Mouse (Mus musculus) regulatory T cell (primary cell): Measurements from ENCODE around the gene Ppp4r2.

Source experiments
- in situ Hi-C: fragments of 300-600 bp; cut with MboI, MseI; formaldehyde crosslinking; loops from one replicate; pipeline ENCODE4 v1.15.1; 2025; ENCODE audit warnings: high pct_unique_total_duplicates

Ppp4r2 gene

DNA sequence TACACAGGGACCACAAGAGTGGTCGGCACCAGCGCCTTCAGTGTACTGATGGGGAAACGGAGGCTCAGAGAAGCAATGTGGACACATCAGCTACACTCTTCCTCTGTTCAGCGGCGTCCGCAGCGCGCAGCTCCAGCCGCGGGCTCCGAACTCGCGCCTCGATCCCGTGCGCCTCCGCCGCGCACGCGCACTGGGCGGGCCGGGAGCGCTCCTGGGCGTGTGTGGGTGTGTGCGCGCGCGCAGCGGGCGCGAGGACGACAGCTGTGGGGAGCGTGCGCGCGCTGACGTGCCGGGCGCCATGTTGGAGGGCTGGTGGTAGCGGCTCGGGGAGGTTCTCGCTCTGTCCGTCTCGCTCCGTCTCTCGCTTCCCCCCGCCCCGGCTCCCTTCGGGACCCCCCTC, at the start of gene Ppp4r2:
Gene Ppp4r2 (plus strand): TSS at position 268 of the 400 bp plus-strand sequence.
- in situ Hi-C loops = loop anchor here (25.0 kb wide), 2 partner anchors 546 to 1171 kb away; partner anchors contain the start of genes Eif4e3, Gm20696 and Rybp

DNA sequence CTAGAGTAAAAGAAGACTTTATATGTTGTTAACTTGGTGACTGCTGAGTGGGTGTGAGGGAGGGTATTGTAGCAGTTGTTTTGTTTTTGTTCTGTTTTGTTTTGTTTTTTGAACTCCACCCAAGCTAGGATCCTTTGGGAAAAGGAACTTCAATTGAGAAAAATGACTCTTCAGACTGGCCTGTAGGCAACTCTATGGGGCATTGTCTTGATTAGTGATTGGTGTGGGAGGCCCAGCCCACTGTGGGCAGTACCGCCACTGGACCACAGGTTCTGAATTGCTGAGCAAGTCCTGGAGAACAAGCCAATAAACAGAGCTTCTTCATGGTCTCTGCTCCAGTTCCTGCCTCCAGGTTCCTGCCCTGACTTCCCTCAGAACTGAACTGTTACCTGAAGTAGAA, 45.7 kb upstream of the Ppp4r2 start:
- in situ Hi-C loops = no loop called here

DNA sequence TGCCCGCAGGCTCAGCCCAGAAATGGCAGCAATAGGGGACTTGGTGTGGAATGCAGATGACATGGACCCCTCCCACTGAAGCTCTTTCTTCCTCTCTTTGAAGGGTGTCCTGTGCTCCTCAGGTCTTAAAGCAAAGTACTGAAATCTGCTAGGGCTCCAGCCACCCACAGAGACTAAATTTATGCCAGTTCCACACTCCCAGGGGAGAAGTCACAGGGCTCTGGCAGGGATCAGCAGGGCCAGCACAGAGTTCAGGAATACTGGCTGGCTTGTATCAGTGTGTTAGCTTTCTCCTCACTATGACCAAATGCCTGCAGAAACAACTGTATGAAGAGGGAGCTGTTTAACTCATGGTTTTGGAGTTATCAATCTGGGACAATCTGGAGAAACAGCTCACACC, 44.3 kb upstream of the Ppp4r2 start:
- in situ Hi-C loops = no loop called here

DNA sequence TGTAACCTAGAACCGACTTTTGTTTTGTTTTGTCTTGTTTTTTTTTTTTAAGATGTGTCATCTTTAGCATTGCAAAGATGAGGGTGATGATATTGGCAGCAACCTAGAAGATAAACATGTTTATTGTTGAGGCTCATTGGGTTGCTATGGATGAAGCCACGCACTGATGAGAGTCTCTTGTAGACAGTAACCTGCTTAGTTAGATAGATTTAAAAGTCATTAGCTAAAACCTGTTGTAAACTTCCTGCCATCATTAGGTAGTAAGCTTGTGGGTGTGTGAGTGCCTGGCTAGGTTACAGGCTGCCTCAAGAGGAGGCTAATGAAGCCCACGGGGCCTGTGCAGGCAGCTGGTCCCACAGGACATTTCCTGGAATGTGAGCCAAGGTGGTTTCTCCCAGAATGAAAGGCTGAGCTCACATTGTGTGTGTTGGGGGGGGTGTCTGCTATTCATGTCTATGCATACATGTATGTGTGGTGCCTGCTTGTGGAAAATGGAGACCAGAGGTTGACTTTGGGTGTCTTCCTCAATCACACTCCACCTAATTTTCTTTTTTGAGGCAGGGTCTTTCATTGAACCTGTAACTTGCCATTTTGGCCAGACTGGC, 41.3 kb upstream of the Ppp4r2 start:
- in situ Hi-C loops = no loop called here

DNA sequence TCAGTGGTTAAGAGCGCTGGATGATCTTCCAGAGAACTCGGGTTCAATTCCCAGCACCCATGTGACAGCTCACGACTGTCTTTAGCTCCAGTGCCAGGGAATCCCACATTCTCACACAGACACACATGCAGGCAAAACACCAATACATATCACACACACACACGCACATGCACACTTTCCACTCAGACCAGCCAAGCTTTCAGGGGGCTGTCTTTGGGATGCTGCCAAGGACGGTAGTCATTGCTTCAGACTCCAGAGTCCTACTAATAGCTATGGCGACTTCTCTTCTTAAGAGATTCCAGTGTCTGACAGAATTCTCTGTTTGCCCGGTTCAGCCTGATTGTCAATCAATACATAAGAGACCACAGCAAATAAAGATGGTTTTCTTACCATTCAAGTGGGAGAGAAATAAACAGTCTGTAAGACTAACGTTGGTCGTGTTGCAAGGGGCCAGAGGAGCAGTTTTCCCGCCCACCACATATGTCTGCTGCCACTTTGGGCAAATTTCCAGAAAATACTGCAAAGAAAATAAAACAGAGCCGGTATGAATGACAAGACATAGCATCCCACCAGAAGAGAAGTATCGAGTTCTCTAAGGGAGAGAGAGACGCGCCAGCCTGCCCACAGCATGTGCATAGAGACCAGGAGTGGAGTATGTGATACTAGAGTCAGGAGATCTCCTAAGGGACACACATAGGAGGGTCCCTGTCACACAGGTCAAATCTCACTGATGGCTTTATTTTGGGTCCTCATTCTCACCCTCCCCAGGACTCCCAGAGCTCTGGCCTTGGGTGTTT, 40.3 kb upstream of the Ppp4r2 start:
- in situ Hi-C loops = no loop called here

DNA sequence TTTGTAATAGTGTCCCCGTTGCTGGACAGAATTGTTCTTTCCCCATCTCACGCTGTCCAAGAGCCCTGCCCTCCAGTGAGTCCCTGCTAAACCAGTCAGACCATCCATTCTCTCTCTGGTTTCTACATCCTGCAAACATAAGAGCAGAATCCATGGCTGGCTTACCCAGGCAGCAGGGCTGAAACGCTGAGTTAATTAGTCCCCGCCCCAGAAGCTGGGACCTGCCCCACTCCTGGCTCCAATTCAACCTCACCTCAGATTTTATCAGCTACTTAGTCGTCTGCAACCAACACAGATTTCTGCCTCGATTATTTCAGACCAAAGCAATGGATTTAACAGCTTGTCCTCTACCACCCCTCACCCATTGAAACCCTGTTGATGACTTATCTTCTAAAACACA, 37.6 kb upstream of the Ppp4r2 start:
- in situ Hi-C loops = no loop called here

DNA sequence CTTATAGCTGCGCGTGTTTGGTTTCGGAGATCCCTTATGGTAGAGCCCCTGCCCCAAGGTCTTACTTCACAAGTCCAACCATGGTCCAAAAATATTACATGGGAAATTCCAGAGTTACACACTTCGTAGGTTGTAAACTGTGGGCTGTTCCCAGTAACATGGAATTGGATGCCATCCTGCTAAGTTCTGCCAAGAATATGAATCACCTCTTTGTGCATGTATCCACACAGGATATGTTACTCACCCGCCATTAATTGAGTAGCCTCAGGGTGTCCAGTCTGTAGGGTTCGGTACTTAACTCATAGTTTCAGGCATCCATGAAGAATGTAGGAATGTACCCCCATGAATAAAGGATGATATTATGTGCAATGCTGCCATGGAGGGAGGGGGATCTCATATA, 34.1 kb upstream of the Ppp4r2 start:
- in situ Hi-C loops = no loop called here

DNA sequence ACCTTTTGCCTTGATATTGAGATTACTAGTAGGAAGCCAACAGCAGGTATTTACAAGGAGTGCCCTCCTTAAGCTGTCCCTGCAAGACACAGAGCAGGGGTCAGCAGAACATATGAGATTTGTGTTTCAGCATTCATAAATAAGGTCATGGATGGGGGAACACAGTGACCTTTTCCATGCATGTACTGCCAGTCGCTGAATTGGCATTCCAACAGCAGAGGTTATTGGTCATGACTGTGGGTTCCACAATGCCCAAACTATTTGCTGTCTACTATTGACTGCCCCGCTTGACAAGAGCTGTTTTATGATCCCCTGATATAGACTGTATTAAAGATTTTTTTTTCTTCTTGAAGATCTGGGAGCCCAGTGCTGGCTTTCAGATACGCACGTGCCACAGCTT, 33.7 kb upstream of the Ppp4r2 start:
- in situ Hi-C loops = no loop called here

DNA sequence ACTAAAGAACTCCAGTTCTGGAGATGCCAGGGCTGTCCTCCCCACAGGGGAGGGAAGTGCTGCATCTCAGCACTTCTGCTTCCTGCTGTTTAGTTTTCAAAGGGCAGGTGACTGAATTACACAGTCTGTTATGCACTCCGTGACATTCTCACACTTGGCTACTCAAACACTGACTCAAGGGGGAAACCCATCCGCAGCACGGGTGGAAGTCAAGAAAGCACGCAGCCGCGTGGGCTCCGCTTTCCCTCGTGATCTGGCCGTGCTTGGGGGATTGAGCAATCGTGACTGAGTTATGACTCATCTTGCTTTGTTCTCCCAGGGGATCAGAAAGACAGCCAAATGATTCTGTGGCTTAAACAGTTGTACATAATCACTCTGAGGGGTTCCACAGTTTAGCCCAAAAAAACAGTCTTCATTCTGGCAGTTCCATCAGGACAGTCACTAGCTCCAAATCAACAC, 32.9 kb upstream of the Ppp4r2 start:
- in situ Hi-C loops = no loop called here

DNA sequence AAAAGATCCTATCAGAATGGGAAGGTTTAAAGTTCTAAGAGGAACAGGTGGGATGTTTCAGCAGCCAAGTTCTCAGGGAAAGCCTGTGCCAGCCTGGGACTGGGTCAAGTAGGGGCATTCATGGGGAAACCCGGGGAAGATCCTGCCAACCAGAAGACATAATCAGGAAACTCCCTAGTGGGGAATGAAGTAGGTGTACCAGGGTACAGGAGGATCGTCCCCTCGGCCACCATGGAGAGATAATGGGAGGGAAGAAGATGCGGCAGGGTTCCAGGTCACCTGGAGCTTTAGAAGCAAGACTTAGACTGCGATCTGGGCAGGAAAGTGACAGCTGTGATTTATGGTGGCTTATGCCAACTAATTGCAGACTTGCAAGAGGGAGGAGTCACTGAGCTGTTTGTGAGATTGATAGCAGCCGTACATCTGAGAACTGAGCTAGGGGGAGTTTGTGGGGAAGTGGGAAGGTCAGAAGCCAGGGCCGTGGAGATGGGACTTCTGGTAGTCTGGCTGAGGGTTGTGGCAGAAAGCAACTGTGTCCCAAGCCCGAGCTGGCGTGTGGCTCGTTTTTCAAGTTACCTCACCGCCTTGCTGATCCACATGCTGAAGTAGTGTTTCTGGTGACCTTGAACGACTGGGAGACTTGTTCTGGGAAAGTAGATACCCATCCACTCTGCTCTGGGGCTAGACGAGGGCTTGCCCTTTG, 30.9 kb upstream of the Ppp4r2 start:
- in situ Hi-C loops = no loop called here

DNA sequence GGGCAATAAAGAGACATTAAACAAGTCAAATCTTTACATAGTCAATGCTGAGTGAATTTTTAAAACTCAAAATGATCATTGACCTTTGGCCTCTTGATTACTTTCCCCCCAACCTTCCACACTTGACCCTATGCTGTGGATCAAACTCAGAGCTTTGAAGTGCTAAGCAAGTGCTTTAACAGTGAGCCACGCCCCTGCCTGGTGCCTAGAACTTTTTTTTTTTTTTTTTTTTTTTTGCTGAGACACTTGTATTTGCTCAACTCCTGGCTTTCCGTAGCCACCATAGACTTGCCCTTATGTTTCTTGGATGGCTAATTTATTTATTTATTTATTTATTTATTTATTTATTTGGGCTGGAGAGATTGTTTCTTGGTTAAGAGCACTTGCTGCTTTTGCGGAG, 30.2 kb upstream of the Ppp4r2 start:
- in situ Hi-C loops = no loop called here

DNA sequence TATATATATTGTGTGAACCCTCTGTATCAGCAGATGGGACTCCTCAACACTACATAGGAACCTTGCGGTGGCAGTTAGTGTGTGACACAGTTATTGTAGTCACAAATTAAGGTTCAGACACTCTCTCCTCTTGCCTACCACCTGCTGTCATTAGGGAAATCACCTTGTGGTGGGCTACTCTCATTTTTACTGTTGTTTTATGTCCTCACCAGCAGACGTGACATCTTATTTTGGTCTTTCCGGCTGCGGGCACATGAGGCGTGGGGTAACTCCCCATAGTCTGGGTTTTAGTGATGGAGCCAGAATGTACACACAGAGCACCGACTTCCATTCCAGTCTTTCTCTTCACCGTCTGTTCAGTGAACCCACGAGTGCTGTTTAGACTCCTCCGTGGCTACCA, 26.2 kb upstream of the Ppp4r2 start:
- in situ Hi-C loops = no loop called here

DNA sequence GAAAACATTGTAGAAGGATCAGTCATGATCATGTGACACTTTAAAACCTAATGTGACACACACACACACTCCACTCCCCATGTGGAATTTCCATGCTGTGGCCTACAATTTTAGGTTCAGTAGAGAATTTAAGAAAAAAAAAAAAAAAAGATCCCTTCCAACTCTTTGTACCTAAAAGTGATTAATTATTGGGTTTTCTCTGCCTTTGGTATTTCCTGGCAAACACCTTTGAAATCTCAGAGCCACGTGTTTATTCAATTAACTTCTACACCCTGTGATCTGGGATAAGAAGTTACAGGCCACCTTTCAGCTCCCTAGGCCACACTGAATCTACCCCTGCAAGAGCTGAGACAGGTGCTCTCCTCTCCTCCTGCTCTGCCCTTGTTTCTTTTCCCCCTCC, 25.7 kb upstream of the Ppp4r2 start:
- in situ Hi-C loops = no loop called here

DNA sequence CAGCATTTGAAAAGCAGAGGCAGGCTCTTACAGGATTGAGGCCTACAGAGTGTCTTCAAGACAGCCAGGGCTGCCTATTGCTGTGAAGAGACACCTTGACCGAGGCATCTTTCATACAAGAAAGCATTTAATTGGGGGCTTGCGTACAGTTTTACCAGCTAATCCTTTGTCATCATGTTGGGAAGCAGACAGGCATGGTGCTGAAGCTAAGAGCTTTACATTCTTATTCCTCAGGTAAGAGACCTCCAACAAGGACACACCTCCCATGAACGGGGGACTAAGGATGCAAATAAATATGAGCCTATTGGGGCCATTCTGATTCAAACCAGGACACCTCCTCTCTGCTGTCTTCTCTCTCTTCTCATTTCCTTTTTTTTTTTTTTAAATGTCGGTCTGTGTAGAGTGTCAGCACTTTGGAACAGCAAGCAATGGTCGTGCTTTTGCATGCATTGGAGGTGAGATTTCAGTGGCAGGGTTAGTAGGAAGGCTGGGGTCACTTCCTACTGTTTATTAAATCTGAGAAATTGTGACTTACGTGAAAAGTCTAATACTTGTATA, 25.1 kb upstream of the Ppp4r2 start:
- in situ Hi-C loops = no loop called here

DNA sequence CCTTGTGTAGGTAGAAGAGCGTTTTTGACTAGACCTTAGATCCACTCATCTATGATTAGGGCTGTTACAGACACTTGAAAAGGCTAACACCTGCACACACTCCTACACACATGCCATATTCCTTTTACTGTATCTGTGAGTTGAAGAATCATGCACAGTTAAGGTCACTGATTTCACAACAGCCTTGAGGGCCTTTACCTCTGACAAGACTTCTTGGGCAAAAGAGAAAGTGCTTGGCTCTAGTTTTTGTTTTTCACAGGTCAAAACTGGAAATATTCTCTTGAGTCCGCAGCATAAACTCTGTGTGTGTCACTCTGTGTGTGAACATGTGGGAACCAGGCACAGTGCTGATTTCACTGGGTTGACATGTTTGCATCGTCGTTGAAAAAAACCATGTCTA, 23.3 kb upstream of the Ppp4r2 start:
- in situ Hi-C loops = no loop called here

DNA sequence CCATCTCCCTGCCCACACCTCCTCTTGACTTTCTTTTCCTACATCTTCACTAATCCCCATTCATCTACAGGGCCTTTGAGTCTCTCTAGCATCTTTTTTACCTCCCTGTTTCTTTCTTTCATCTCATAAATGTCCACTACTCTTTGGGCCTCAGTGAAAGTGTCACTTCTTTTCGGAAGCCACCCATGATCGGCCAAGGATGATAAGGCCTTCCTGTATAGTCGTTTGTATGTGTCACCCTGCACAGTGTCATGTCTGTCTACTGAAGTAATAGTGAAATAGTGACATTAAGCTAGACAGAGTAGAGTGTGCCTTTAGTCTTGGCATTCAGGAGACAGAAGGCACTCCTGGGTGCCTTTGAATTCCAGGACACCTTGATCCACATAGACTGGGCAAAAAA, 21.7 kb upstream of the Ppp4r2 start:
- in situ Hi-C loops = no loop called here

DNA sequence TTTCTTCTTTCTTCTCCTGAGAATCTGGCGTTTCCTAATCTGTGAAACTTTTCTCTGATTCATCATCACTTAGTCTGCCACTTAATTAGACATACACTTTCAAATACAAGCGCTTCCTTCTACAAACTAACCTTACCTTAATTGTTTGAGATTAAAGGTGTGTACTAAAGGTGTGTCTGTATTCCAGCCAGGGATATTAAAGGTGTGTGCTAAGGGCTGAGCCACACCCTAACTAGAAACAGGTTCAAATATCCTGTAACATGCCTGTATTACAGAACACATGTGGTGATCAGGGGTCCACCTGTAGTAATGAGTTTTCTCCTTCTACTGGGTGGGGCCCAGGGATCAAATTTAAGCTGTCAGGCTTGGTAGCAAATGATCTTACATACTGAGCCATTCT, 12.1 kb upstream of the Ppp4r2 start:
- in situ Hi-C loops = no loop called here

DNA sequence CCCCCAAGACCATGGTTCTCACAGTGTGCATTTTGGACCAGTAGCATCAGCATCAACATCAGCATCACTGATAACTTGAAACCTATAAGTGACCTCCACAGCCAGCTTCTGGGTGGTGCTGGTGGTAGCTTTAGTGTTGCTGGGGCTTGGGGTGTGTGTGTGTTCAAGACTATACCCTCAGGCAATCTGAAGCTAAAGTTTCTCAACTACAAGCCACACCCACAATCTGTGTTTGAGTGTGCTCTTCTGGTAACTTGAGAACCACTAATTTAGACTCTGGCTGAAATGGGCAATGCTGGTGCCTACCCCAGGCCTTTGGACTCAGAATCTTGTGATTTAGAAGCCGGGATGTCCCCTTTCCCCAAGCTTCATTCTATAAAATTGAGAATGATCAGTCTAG, 10.1 kb upstream of the Ppp4r2 start:
- in situ Hi-C loops = no loop called here

DNA sequence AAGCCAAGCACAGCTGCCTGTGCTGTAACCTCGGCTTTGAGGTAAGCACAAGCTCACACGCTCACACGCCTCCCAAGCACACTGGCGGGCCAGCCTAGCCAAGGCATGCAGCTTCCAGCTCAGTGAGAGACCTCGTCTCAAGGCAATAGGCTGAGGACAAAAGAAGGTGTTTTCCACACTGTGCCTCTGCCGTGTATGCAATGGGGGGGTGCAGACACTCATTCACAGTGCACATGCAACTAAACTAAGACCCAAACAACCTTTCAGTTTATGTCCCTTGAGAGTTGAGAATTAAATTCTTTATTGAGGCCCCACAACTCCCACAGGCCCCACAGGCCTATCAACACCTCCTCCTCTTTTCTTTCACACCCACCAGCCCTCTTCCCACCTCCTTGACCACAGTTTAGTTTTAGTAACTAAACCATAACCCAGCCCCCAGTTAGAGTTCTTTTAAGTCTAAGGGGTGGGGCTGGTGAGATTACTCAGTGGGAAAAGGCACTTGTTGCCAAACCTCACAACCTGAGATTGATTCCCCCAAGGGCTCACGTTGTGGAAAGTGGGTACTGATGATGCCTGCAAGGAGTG, 8.9 kb upstream of the Ppp4r2 start:
- in situ Hi-C loops = no loop called here

DNA sequence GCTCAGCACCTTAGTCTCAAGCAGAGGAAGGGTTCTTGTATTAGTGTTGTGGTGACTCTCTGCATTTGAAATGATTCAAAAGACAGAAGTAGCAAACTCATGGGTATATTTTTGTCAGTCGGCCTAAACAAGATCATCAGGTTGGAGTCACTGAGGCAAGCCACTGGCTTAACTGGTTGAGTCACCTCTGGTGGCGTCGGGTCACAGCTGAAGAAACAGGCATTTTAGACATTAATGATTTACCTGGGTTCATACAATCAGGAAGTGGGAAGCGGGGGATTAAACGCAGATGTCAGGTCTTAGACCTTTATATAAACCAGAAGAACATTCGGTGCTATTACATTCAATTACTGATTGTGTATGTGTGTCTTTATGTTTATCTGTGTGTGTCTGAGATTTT, 7.4 kb upstream of the Ppp4r2 start:
- in situ Hi-C loops = loop anchor here (25.0 kb wide), 2 partner anchors 539 to 1164 kb away; partner anchors contain the start of genes Eif4e3, Gm20696 and Rybp

DNA sequence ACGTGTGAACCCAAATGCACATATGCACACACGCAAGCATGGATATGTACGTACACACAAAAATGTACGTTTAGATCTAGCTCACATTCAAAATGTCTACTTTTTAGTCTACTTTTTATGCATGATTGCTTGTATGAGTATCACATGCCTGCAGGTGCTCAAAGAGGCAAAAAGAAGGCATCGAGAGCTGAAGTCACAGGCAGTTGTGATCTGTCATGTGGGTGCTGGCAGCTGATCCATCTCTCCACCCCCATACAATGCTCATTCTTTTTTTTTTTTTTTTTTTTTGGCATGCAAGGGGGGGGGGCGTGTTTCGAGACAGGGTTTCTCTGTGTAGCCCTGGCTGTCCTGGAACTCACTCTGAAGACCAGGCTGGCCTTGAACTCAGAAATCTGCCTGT, 4.9 kb upstream of the Ppp4r2 start:
- in situ Hi-C loops = loop anchor here (25.0 kb wide), 2 partner anchors 541 to 1166 kb away; partner anchors contain the start of genes Eif4e3, Gm20696 and Rybp

DNA sequence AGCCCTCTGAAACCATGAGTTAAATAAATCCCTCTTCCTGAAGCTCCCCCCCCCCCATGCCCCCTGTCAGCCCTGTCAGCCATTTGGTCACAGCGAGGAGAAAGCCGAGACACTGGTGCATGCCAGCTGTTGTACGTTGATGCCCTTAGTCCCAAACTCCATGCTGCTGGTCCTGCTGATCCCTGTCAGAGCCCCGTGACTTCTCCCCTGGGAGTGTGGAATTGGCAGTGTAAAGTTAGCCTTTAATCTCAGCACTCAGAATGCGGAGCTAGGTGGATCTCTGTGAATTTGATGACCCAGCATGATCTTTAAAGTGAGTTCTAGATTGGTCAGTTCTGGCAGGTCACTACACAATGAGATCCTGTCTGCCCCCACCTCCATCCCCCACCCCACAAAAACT, 3.7 kb upstream of the Ppp4r2 start:
- in situ Hi-C loops = loop anchor here (25.0 kb wide), 2 partner anchors 542 to 1167 kb away; partner anchors contain the start of genes Eif4e3, Gm20696 and Rybp
